Mouse (Mus musculus): Measurements from ENCODE around the gene Fam166b.

- no peak for TF ChIP-seq CEBPB (IDR thresholded peaks at IDR 0.05; ENCODE audit: low read depth)
- no peak for TF ChIP-seq CTCF (IDR thresholded peaks at IDR 0.05; ENCODE audit: control insufficient read depth, insufficient read depth, insufficient read length)
- no peak for TF ChIP-seq MYOG (IDR thresholded peaks at IDR 0.05; ENCODE audit: control insufficient read depth, extremely low read depth, insufficient read length)
- no peak for TF ChIP-seq MYOD1 (IDR thresholded peaks at IDR 0.05; ENCODE audit: control insufficient read depth, insufficient read length, low read depth)
- TF ChIP-seq USF1 (IDR thresholded peaks at IDR 0.05; ENCODE audit: low read depth): no peak
- no peak for TF ChIP-seq MAX (IDR thresholded peaks at IDR 0.05)
Observed at GRCm38 (mm10) chr4:43426487-43426886, 2.4 kb downstream of the Fam166b start.
